Mouse (Mus musculus): Measurements from ENCODE around the gene Fry.

The Fry gene

GRCm38 (mm10) chr5:150340944-150341343 is 222.5 kb downstream of the Fry start:
- whole genome bisulfite sequencing = 79% methylated on average over 5 of the region's 5 CpGs

DNA sequence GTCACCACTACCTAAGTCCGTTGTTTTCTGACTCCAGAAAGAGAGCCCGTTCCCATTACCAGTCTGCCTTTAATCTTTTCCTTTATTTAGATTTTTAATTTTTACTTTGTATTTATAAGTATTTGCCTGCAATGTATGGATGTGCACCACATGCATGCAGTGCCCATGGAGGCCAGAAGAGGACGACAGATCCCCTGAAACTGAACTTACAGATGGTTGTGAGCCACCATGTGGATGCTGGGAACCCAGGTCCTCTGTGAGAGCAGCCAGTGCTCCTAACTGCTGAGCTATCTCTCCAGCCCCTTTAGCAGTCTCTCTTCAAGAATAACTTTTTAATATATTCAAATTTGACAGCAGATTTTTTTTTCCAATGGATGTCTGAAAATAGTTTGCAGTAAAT is 223.7 kb downstream of the Fry start:
- 86% methylated on average over 3 of the region's 3 CpGs for WGBS

DNA sequence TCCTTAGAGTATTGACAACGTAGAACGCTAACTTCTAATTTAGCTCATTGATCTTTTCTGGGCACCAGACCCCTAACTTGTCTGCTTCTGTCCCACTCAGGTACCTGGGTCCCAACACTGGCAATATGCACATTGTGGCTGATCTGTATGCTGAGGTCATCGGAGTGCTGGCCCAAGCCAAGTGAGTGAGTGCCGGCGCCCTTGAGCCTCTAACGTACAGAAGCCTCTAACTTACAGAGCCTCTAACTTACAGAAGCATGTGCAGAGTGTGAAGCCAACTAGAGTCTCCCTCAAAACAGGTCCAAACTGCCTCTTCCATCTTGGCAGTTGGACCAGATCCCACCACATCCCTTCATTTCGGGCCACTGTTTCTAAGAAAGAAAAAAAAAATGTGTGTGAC is 227.5 kb downstream of the Fry start:
- WGBS = 63% methylated on average over 7 of the region's 7 CpGs

DNA sequence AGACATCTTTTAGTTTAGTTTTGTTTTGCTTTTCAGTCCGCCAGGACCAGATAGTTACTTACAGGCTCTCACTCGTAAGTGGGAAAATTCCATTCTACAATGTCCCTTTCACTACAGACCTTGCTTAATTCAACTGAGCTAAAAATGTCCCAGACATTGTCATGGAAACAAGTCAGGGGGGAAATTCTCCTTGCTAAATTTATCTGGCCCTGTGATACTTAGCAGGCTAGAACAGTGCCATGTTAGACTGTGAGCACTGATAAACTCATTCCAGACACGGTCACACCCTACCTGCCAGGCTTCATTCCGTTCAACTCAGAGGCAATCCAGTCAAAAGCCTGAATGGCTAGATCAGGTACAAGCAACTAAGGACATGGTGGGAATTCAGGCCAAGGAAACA is 227.9 kb downstream of the Fry start:
- 31% methylated on average over 4 of the region's 4 CpGs for WGBS

DNA sequence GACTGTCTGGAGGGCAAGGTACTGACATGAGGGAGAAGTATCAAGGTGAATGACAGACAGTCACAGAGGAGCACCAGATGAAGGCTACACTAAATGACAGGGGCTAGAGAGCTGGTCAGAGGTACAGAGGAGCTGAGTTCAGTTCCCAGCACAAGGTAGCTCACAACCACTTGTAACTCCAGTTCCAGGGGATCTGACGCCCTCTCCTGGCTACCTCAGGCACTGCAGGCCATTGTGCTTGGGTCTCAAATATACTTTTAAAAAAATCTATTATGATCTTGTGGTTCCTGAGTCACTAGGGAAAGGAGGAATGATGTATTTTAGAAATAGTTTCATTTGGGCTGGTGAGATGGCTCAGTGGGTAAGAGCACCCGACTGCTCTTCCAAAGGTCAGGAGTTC is 229.4 kb downstream of the Fry start:
- WGBS = 94% methylated on average over 2 of the region's 2 CpGs

- WGBS = 100% methylated on average over 1 of the region's 1 CpGs
Measured at GRCm38 (mm10) chr5:150348302-150348701, 229.9 kb downstream of the Fry start.

DNA sequence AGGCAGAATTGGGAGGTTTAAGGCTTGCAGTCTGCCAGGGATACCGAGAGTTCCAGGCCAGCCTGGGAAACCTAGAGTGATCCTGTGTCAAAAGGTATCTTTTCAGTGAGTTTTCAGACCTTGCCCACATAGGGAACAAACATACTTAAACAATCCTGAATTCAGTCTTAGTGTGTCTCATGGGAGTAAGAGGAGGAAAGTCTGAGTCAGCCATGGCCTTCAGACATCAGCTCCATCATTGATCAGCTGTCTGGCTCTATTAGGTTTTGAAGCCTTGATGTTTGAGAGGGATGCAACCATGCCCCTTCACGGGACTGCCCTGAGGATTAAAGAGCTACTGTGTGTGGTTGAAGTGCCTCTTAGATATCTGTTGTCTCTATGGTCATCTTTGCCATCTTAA is 232.7 kb downstream of the Fry start:
- 90% methylated on average over 2 of the region's 2 CpGs for WGBS

DNA sequence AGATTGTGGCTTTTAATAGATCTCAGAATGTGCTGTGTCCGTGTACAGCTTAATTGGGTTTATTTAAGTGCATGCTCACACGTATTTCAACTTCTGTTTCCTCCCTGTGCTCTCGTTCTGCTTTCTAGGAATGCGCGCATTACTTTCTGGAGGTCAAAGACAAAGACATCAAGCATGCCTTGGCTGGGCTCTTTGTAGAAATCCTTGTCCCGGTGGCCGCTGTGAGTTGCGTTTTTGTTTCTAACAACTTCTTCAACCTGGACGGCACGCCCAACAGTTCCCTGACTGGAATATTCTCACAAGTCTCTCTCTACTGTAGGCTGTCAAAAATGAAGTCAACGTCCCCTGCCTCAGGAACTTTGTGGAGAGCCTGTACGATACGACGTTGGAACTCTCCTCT is 240.2 kb downstream of the Fry start:
- WGBS = 74% methylated on average over 14 of the region's 14 CpGs

- 88% methylated on average over 6 of the region's 6 CpGs for WGBS
Measured at GRCm38 (mm10) chr5:150362241-150362640, 243.8 kb downstream of the Fry start.

GRCm38 (mm10) chr5:150364621-150365020 is 246.2 kb downstream of the Fry start:
- WGBS = 80% methylated on average over 3 of the region's 3 CpGs

DNA sequence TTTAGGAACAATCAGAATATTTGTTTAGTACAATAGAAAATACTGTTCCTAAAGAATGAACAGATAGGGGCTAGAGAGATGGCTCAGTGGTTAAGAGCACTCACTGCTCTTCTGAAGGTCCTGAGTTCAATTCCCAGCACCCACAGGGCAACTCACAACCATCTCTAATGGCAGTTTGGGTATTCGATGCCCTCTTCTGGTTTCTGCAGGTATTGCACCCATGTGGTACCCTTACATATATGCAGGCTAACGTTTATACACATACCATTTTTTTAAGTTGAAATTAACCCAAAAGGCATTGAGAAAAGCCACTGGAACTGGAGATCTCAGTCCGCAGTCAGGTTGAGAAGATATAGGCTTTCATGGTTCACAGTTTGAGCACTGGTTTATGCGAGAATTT is 248.6 kb downstream of the Fry start:
- 90% methylated on average over 4 of the region's 4 CpGs for WGBS

DNA sequence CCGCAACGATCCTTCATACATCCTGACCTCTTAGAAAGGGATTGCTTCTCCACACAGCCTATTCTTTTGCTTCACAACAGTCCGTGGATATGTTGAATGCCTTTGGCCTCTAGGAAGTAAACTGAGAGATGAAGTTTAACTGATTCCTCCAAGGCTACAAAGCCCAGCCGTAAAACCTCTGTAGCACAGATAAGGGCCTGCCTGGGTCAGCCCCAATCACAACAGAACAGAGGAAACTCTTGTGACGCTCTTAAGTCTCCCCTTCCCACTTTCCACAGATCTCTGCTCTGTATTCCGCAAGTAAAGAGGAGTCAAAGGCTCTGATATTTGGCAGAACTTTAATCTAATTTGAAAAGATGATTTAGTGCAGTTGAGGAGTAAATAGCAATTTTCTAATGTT is 251.8 kb downstream of the Fry start:
- WGBS = 69% methylated on average over 6 of the region's 6 CpGs

DNA sequence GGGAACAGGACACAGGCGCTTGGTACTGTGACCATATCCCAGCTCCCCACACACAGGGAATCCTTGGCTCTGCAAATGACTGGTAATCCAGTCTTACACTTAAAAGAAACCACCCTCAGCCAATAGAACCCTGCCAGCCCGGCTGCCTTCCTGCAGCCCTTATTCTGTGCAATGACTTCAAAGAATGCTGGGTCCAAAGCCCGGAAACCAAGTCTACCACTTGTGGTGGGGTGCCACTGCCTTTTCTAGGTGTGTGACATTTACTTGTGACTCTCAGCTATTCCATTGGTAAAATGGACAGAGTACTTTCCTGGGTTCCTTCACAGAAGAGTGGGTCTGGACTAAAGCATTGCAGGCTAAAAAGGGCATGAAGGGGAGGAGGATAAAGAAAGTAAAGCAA is 254.5 kb downstream of the Fry start:
- 70% methylated on average over 3 of the region's 3 CpGs for WGBS

DNA sequence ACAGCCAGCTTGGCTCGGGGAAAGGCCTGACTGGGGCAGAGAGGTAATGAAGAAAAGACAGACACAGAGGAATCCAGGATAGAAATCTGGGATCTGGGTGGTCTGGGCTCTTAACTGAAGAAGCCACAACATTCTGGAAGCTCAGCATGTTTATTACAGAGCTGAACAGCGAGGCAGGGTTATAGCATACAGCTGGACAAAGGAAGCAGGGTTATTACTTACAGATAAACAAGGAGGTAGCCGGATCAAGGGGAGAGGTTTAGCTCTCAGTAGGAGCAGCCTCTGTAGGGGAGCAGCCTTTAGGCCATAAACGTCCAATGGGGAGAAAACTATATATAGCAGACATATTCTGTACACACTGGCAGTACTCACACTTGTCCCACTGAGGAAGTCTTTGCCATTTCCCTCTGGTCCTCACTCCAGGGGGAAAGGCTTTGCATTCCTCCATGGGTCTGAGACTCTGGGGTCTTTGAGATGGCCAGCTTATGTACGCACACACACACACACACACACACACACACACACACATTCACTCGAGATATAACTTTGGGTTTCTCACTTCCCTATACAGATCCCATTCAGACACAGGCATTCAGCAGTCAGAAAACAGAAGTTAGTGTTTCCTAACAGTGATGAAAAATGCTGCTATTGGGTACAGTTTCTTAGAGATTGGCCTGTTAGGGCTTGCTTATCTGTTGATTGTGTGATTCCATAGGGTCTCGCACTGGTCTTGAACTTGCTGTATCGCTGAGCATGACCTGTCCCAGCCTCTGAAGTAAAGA is 256.5 kb downstream of the Fry start:
- WGBS = 78% methylated on average over 8 of the region's 8 CpGs

DNA sequence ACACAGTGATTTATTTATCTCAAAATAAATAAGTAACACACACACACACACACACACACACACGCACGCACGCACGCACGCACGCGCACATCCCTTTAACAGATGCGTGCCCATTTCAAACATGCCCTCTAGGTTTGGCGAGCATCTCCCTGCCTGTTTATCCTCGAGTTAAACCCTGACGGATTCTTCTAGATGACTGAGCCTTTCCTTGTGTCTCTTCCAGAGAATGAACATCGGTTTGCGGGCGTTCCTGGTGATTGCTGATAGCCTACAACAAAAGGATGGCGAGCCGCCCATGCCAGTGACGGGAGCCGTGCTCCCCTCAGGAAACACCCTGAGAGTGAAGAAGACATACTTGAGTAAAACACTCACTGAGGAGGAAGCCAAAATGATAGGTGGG is 260.1 kb downstream of the Fry start:
- WGBS = 74% methylated on average over 18 of the region's 18 CpGs

GRCm38 (mm10) chr5:150380767-150381166 is 262.3 kb downstream of the Fry start:
- WGBS = 86% methylated on average over 10 of the region's 10 CpGs

GRCm38 (mm10) chr5:150382411-150382810 is 264.0 kb downstream of the Fry start:
- WGBS = 77% methylated on average over 5 of the region's 5 CpGs

DNA sequence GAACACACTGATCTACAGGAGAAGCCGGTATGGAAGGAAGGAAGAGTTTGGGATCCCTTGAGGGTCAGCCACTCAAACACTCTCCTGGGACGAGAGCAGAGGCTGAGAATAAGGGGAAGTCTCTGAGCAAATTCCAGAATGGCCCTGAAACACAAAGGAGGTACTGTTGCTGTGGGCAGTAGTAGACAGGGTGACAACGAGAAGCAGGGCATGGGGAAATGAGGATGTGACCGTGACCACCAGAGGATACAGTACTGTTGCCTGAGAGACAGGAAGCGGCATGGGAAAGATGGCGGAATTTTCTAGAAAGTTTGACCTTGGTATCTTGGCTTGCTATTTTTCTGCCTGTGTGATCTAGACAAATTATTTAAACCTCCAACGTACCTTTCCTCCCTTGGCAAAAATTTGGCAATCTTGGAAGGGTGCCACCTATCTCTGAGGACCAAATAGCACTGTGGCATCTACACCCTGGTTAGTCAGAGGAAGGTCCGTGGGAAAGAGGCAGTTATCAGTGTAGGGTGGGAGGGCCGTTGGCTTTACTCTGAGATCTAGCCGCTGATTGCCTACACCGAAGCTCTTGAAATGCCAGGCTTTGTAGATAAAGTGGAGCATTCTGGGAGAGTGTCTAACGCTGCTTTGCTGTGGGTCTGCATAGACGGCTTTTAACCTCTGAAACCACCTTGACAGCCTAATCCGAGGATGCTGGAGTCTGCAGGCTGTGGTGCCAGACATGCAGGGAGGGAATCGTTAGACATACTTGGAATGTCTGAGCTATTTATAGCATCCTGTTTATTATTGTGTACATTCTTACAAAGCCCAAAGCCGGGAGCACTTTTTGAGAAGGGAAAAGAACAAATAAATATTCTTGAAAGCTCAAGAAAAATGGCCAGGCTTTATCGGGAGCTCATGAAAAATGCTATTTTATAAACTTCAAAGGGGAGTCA is 266.1 kb downstream of the Fry start:
- WGBS = 49% methylated on average over 17 of the region's 17 CpGs

- 61% methylated on average over 7 of the region's 7 CpGs for WGBS
Measured at GRCm38 (mm10) chr5:150385224-150385623, 266.8 kb downstream of the Fry start.

GRCm38 (mm10) chr5:150388623-150389022 is 270.2 kb downstream of the Fry start:
- 78% methylated on average over 12 of the region's 12 CpGs for WGBS

- 74% methylated on average over 10 of the region's 10 CpGs for WGBS
Measured at GRCm38 (mm10) chr5:150389589-150390377, 271.3 kb downstream of the Fry start.

DNA sequence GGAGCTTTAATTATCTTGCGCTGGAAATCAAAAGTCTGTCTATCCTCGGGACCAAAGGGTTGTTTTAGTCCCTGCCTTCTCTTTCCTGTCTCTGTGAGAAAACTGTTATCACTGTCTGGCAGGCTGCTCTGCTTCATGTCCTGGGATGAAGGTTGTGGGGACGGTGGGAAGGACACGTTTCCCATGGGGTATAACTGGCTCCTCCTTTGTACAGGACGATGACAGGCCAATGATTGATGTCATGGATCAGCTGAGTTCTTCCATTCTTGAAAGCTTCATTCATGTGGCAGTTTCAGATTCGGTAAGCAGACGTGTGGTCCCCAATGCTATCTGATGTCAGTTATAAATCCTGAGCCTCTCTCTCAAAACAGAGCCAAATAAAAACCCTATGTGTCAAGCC is 272.0 kb downstream of the Fry start:
- WGBS = 58% methylated on average over 7 of the region's 7 CpGs

All from cerebral cortex, adult 2 months (tissue).